Mouse (Mus musculus) heart, adult 2 months (tissue): ENCODE measurements around the gene Cyb5r2.

Experiments
- CTCF ChIP-seq: fragments of 200-600 bp; IDR thresholded peaks from 2 replicates; pipeline ENCODE4 v1.8.1; 2022; ENCODE audit warnings: antibody characterized with exemption, mild to moderate bottlenecking, moderate library complexity
- POLR2A ChIP-seq: fragments of 200-500 bp; IDR thresholded peaks from 2 replicates; pipeline ENCODE4 v1.6.1; 2011; ENCODE audit warnings: mild to moderate bottlenecking, low read depth, low read length, control low read depth; ENCODE audit not compliant: insufficient read depth

DNA sequence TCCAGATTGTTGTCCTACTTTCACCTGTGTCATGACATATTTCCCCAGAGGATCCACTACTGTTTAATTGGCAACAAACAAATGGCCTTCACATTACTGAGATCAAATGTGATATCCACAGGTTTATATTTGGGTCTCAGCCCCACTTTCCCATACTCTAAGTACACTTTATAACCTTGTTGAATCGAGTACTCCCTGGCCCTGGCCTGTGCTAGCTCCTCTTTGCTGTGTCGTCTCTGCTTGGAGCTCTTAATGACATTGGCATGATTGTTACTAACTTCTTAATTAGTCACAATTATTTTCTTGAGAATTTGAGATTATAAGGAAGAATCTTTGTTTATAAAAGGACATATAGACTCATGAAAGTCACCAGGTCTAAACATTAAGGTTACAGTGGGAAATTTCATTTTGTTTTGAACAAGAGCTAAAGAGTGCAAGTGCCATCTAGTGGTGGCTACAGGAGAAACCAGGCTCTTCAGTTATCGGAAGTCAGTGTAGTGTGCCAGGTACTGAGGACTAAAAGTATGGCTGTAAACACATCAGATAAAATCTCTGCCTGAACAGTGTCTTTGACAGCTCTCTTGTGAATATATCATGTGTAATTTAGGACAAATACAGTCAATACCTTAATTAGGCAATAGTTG lies 30.3 kb upstream of the Cyb5r2 start:
- TF ChIP-seq CTCF, result peak; percentile 78
- no peak for TF ChIP-seq POLR2A
